Mouse (Mus musculus): ENCODE measurements at regions not wholly inside any gene's neighbourhood (a gene's known extent, or its start where the extent isn't known, plus 50 kb on each side); places are given as distances from the start of the nearest gene placed in this dataset.

GRCm38 (mm10) chr2:101370991-101371736 lies 253.4 kb upstream of the Rag2 start:
- CTCF ChIA-PET: interaction anchor here (0.8 kb wide), 1 partner anchor 417 kb away, joined by 3 read pairs; no protein-coding TSS in a partner anchor

- CTCF ChIA-PET: interaction anchor here (0.8 kb wide), 1 partner anchor 418 kb away, joined by 3 read pairs; no protein-coding TSS in a partner anchor
These were observed 252.6 kb upstream of the Rag2 start for GRCm38 (mm10) chr2:101371834-101372493.

GRCm38 (mm10) chr2:101380595-101380994 lies 243.9 kb upstream of the Rag2 start:
- CTCF ChIA-PET: no interaction called here

- CTCF ChIA-PET: no interaction called here
These were observed 209.5 kb upstream of the Rag2 start for GRCm38 (mm10) chr2:101415002-101415401.

GRCm38 (mm10) chr2:101416702-101417101 lies 207.8 kb upstream of the Rag2 start:
- CTCF ChIA-PET: no interaction called here

GRCm38 (mm10) chr2:101433141-101433895 lies 191.2 kb upstream of the Rag2 start:
- CTCF ChIA-PET: no interaction called here

- CTCF ChIA-PET: no interaction called here
These were observed 184.3 kb upstream of the Rag2 start for GRCm38 (mm10) chr2:101440231-101440630.

GRCm38 (mm10) chr2:101441081-101441630 lies 183.4 kb upstream of the Rag2 start:
- CTCF ChIA-PET: no interaction called here

GRCm38 (mm10) chr2:101455591-101455990 lies 168.9 kb upstream of the Rag2 start:
- CTCF ChIA-PET: no interaction called here

- CTCF ChIA-PET: no interaction called here
These were observed 165.6 kb upstream of the Rag2 start for GRCm38 (mm10) chr2:101458959-101459358.

- CTCF ChIA-PET: no interaction called here
These were observed 162.1 kb upstream of the Rag2 start for GRCm38 (mm10) chr2:101462450-101462849.

GRCm38 (mm10) chr2:101464291-101465140 lies 160.0 kb upstream of the Rag2 start:
- CTCF ChIA-PET: no interaction called here

GRCm38 (mm10) chr2:101470569-101471100 lies 153.9 kb upstream of the Rag2 start:
- CTCF ChIA-PET: no interaction called here

GRCm38 (mm10) chr2:101472449-101473115 lies 151.9 kb upstream of the Rag2 start:
- CTCF ChIA-PET: interaction anchor here (0.5 to 1.0 kb wide), 5 partner anchors 54 to 575 kb away, joined by 3 to 7 read pairs (median 5); no protein-coding TSS in a partner anchor

GRCm38 (mm10) chr2:101473116-101473485 lies 151.4 kb upstream of the Rag2 start:
- CTCF ChIA-PET: interaction anchor here (0.5 to 1.0 kb wide), 3 partner anchors 164 to 240 kb away, joined by 4 to 6 read pairs (median 5); no protein-coding TSS in a partner anchor

- CTCF ChIA-PET: interaction anchor here (0.9 kb wide), 1 partner anchor 63 kb away, joined by 5 read pairs; no protein-coding TSS in a partner anchor
These were observed 147.7 kb upstream of the Rag2 start for GRCm38 (mm10) chr2:101476862-101477261.

- CTCF ChIA-PET: no interaction called here
These were observed 134.3 kb upstream of the Rag2 start for GRCm38 (mm10) chr2:101490207-101490606.

GRCm38 (mm10) chr2:101491762-101492161 lies 132.8 kb upstream of the Rag2 start:
- CTCF ChIA-PET: no interaction called here

- CTCF ChIA-PET: no interaction called here
These were observed 116.4 kb upstream of the Rag2 start for GRCm38 (mm10) chr2:101508116-101508515.
